In genomic region chr14:8218238-8218637, GRCm38 (mm10) we compare ENCODE assay signal across 13 mouse cellular contexts. TPM values are rescaled to one million over a fixed set of nuclear protein-coding genes. Genes with fewer than 3 reads are reported as not detected.
DNase-seq lines count a peak whose midpoint lies in the region; ATAC-seq and TF ChIP-seq lines count a peak whose summit lies in the region.
"Had no signal": no experiment of that assay in that cellular context is flagged by ENCODE, and none has a peak within 500 bp of the region (broad histone marks: within the 10 kb centered on the region; RNA-seq: fewer than 3 reads in every experiment).

No protein-coding gene starts in this region.

- TF ChIP-seq POLR2A in ES-Bruce4 (IDR thresholded peaks at IDR 0.05; ENCODE audit: insufficient read depth, low read length), result no peak
- no peak for TF ChIP-seq POLR2A in cortical plate, adult 2 months (IDR thresholded peaks at IDR 0.05; ENCODE audit: extremely low read depth, insufficient read depth, low read length)

- peaks cover 14% of the 10 kb centered on the region; the same call in 1 of the 2 replicates for H3K36me3 ChIP-seq in intestine, postnatal 0 days (ENCODE audit: control insufficient read depth, insufficient read depth)
- 0 out of 2 replicates have a peak, but pooled peaks cover 6% of the 10 kb centered on the region for H3K36me3 ChIP-seq in intestine, embryonic 16.5 days (ENCODE audit: control insufficient read depth, insufficient read depth, low read length)
- peaks cover 15% of the 10 kb centered on the region for H3K36me3 ChIP-seq in ES-Bruce4 (ENCODE audit: control insufficient read depth, insufficient read depth, low read length, poor library complexity, severe bottlenecking)
- H3K36me3 ChIP-seq in kidney, postnatal 0 days (ENCODE audit: insufficient read depth, low read length), result peaks cover 13% of the 10 kb centered on the region; the same call in 1 of the 2 replicates

- H3K27ac ChIP-seq in intestine, postnatal 0 days (ENCODE audit: low read depth, low read length), result no peak overlapping the region
- no peak overlapping the region for H3K27ac ChIP-seq in intestine, embryonic 16.5 days (ENCODE audit: low read length)
- peak overlapping the region; percentile 93 for H3K27ac ChIP-seq in ES-Bruce4 (ENCODE audit: insufficient read depth, low read length)
- peak overlapping the region; percentile 32; the same call in 1 of the 2 replicates for H3K27ac ChIP-seq in cortical plate, adult 2 months (ENCODE audit: insufficient read depth, low read length)
- H3K27ac ChIP-seq in kidney, postnatal 0 days, result peak overlapping the region; percentile 83
- H3K27ac ChIP-seq: embryonic facial prominence, embryonic 15.5 days; liver, embryonic 14.5 days; stomach, embryonic 15.5 days had no signal

- no peaks in the 10 kb centered on the region for H3K9me3 ChIP-seq in intestine, postnatal 0 days (ENCODE audit: control insufficient read depth)
- no peaks in the 10 kb centered on the region for H3K9me3 ChIP-seq in intestine, embryonic 16.5 days (ENCODE audit: control insufficient read depth, low read length)
- H3K9me3 ChIP-seq in ES-Bruce4 (replicated peaks; ENCODE audit: control insufficient read depth, insufficient read depth, low read length, poor library complexity, severe bottlenecking), result no peaks in the 10 kb centered on the region
- no peaks in the 10 kb centered on the region for H3K9me3 ChIP-seq in kidney, postnatal 0 days (replicated peaks; ENCODE audit: low read length)
- H3K9me3 ChIP-seq: embryonic facial prominence, embryonic 15.5 days; stomach, embryonic 15.5 days had no signal

- no peak for TF ChIP-seq EP300 in ES-Bruce4 (IDR thresholded peaks at IDR 0.05; ENCODE audit: insufficient read depth, low read depth, low read length)

- 67% methylated on average over 7 of the region's 7 CpGs for WGBS in intestine, postnatal 0 days
- WGBS in intestine, embryonic 16.5 days, result 70% methylated on average over 7 of the region's 7 CpGs
- WGBS in kidney, postnatal 0 days, result 63% methylated on average over 7 of the region's 7 CpGs

- DNase-seq in kidney, postnatal 0 days (ENCODE audit: low spot score), result no peak
- no peak for DNase-seq in thymus, postnatal 0 days (ENCODE audit: low spot score)
- DNase-seq in embryo, embryonic 10 days (ENCODE audit: low spot score), result no peak
- no peak for DNase-seq in right cerebral cortex, postnatal 14 days
- DNase-seq: heart, postnatal 4 days had no signal

- no peak overlapping the region for H3K4me2 ChIP-seq in intestine, postnatal 0 days (replicated peaks; ENCODE audit: low read depth)
- H3K4me2 ChIP-seq in intestine, embryonic 16.5 days (ENCODE audit: low read depth, low read length), result no peak overlapping the region
- peak overlapping the region; percentile 30 for H3K4me2 ChIP-seq in kidney, postnatal 0 days (ENCODE audit: low read length)
- H3K4me2 ChIP-seq: embryonic facial prominence, embryonic 15.5 days; stomach, embryonic 15.5 days had no signal

- 0 out of 2 replicates have a peak, but pooled peaks have one; percentile 5 for TF ChIP-seq CTCF in intestine, postnatal 0 days (IDR thresholded peaks at IDR 0.05; ENCODE audit: low read depth)
- peak; percentile 20 for TF ChIP-seq CTCF in ES-Bruce4 (IDR thresholded peaks at IDR 0.05; ENCODE audit: low read depth, low read length)
- TF ChIP-seq CTCF in cortical plate, adult 2 months (IDR thresholded peaks at IDR 0.05; ENCODE audit: extremely low read depth, insufficient read depth, low read length), result no peak
- peak; percentile 31; the same call in 1 of the 2 replicates for TF ChIP-seq CTCF in kidney, postnatal 0 days (IDR thresholded peaks at IDR 0.05; ENCODE audit: low read depth)

- no peak for ATAC-seq in intestine, postnatal 0 days
- no peak for ATAC-seq in intestine, embryonic 16.5 days
- no peak for ATAC-seq in kidney, postnatal 0 days (replicated peaks; ENCODE audit: low FRiP score, low read depth)

- no peak overlapping the region for H3K9ac ChIP-seq in intestine, postnatal 0 days (ENCODE audit: low read depth, low read length)
- H3K9ac ChIP-seq in intestine, embryonic 16.5 days (ENCODE audit: low read depth, low read length), result no peak overlapping the region
- peak overlapping the region; percentile 38 for H3K9ac ChIP-seq in ES-Bruce4 (ENCODE audit: low read depth, poor library complexity, severe bottlenecking)
- no peak overlapping the region for H3K9ac ChIP-seq in kidney, postnatal 0 days (ENCODE audit: low read depth, low read length)
- H3K9ac ChIP-seq: embryonic facial prominence, embryonic 15.5 days; liver, embryonic 14.5 days; stomach, embryonic 15.5 days had no signal

- H3K27me3 ChIP-seq in intestine, postnatal 0 days (replicated peaks; ENCODE audit: control insufficient read depth, insufficient read depth, low read length), result no peaks in the 10 kb centered on the region
- no peaks in the 10 kb centered on the region for H3K27me3 ChIP-seq in intestine, embryonic 16.5 days (replicated peaks; ENCODE audit: control insufficient read depth, insufficient read depth, low read length)
- H3K27me3 ChIP-seq in ES-Bruce4 (ENCODE audit: control insufficient read depth, insufficient read depth, low read length, poor library complexity, severe bottlenecking), result no peaks in the 10 kb centered on the region
- no peaks in the 10 kb centered on the region for H3K27me3 ChIP-seq in kidney, postnatal 0 days (ENCODE audit: insufficient read depth, low read length)
- H3K27me3 ChIP-seq: embryonic facial prominence, embryonic 15.5 days; stomach, embryonic 15.5 days had no signal

- no peaks in the 10 kb centered on the region for H3K4me1 ChIP-seq in intestine, postnatal 0 days (replicated peaks; ENCODE audit: control insufficient read depth, insufficient read depth, low read length)
- H3K4me1 ChIP-seq in intestine, embryonic 16.5 days (ENCODE audit: control insufficient read depth, insufficient read depth, low read length), result peaks cover 11% of the 10 kb centered on the region
- H3K4me1 ChIP-seq in ES-Bruce4 (ENCODE audit: control insufficient read depth, insufficient read depth, low read length), result peaks cover 1% of the 10 kb centered on the region
- peaks cover 5% of the 10 kb centered on the region; the same call in 1 of the 2 replicates for H3K4me1 ChIP-seq in cortical plate, adult 2 months (ENCODE audit: control insufficient read depth, insufficient read depth, low read length)
- peaks cover 9% of the 10 kb centered on the region; the same call in 1 of the 2 replicates for H3K4me1 ChIP-seq in kidney, postnatal 0 days (replicated peaks; ENCODE audit: insufficient read depth, low read length)
- H3K4me1 ChIP-seq: stomach, embryonic 15.5 days had no signal

- no peak overlapping the region for H3K4me3 ChIP-seq in intestine, postnatal 0 days (ENCODE audit: low read depth, low read length)
- no peak overlapping the region for H3K4me3 ChIP-seq in intestine, embryonic 16.5 days (ENCODE audit: low read length)
- H3K4me3 ChIP-seq in ES-Bruce4 (ENCODE audit: low read depth, low read length), result 0 out of 2 replicates have a peak overlapping the region, but pooled peaks have one; percentile 21
- no peak overlapping the region for H3K4me3 ChIP-seq in cortical plate, adult 2 months (ENCODE audit: insufficient read depth, low read length)
- H3K4me3 ChIP-seq in kidney, postnatal 0 days (replicated peaks; ENCODE audit: low read depth, low read length), result no peak overlapping the region
- H3K4me3 ChIP-seq: embryonic facial prominence, embryonic 15.5 days; stomach, embryonic 15.5 days had no signal

RNA-seq across cellular contexts. Expression of gene Kctd6, which starts 4.3 kb away (rescaled TPM):
- polyA plus RNA-seq in intestine, postnatal 0 days (2015; fragmentation: Nextera tagmentation; extraction: Ambion mirVana), result 18.8 and 19.5 TPM in 2 replicates
- polyA plus RNA-seq in intestine, embryonic 16.5 days (2015; fragmentation: Nextera tagmentation; extraction: Ambion mirVana), result 2.1 and 2.2 TPM in 2 replicates
- polyA plus RNA-seq in ES-Bruce4 (2011; ENCODE audit: insufficient read depth, insufficient read length, low read depth, missing spikeins), result 35.6 and 36.7 TPM in 2 replicates
- 36.7 and 38.8 TPM in 2 replicates for polyA plus RNA-seq in cortical plate, adult 2 months (2012; rRNA removed)
- 30.2 and 34.1 TPM in 2 replicates for polyA plus RNA-seq in kidney, postnatal 0 days (2015; fragmentation: Nextera tagmentation; extraction: Ambion mirVana)
- polyA plus RNA-seq in thymus, postnatal 0 days (2015; fragmentation: Nextera tagmentation; extraction: Ambion mirVana), result 10.2 and 12.6 TPM in 2 replicates

RNA-seq across cellular contexts. Expression of gene Acox2, which starts 40.9 kb away (rescaled TPM):
- 9.3 and 10.8 TPM in 2 replicates for polyA plus RNA-seq in intestine, postnatal 0 days (2015; fragmentation: Nextera tagmentation; extraction: Ambion mirVana)
- polyA plus RNA-seq in intestine, embryonic 16.5 days (2015; fragmentation: Nextera tagmentation; extraction: Ambion mirVana), result 1.1 and 1.4 TPM in 2 replicates
- not detected in 2 replicates for polyA plus RNA-seq in ES-Bruce4 (2011; ENCODE audit: insufficient read depth, insufficient read length, low read depth, missing spikeins)
- 0.06 TPM in 2 replicates for polyA plus RNA-seq in cortical plate, adult 2 months (2012; rRNA removed)
- polyA plus RNA-seq in kidney, postnatal 0 days (2015; fragmentation: Nextera tagmentation; extraction: Ambion mirVana), result 6.2 and 7.1 TPM in 2 replicates
- polyA plus RNA-seq in thymus, postnatal 0 days (2015; fragmentation: Nextera tagmentation; extraction: Ambion mirVana), result 0.71 and 0.75 TPM in 2 replicates
- polyA plus RNA-seq: C2C12 had no signal

RNA-seq across cellular contexts. Expression of gene Pdhb, which starts 45.4 kb away (rescaled TPM):
- polyA plus RNA-seq in intestine, postnatal 0 days (2015; fragmentation: Nextera tagmentation; extraction: Ambion mirVana), result 140 and 149 TPM in 2 replicates
- polyA plus RNA-seq in intestine, embryonic 16.5 days (2015; fragmentation: Nextera tagmentation; extraction: Ambion mirVana), result 187 and 215 TPM in 2 replicates
- 167 and 168 TPM in 2 replicates for polyA plus RNA-seq in ES-Bruce4 (2011; ENCODE audit: insufficient read depth, insufficient read length, low read depth, missing spikeins)
- polyA plus RNA-seq in cortical plate, adult 2 months (2012; rRNA removed), result 198 and 200 TPM in 2 replicates
- 318 and 322 TPM in 2 replicates for polyA plus RNA-seq in kidney, postnatal 0 days (2015; fragmentation: Nextera tagmentation; extraction: Ambion mirVana)
- polyA plus RNA-seq in thymus, postnatal 0 days (2015; fragmentation: Nextera tagmentation; extraction: Ambion mirVana), result 227 and 232 TPM in 2 replicates

Comparison
In these comparisons a context has a peak if more than half of its experiments do, and no peak if none do; other contexts are left out.
1. H3K27ac ChIP-seq: peak in ES-Bruce4 (single experiment), cortical plate, adult 2 months (single experiment) and kidney, postnatal 0 days (single experiment); none in intestine, postnatal 0 days (single experiment) and intestine, embryonic 16.5 days (single experiment).